Mouse (Mus musculus) E14TG2a.4 (cell line): ENCODE data around the gene Ccdc155.

Source experiments
- H3K27me3 ChIP-seq: 2 replicates; pipeline ENCODE4 v1.6.1; 2014; ENCODE audit warnings: low read length, control low read depth; ENCODE audit not compliant: insufficient read depth
- H3K36me3 ChIP-seq: 2 replicates; pipeline ENCODE4 v1.6.1; 2014; ENCODE audit warnings: low read length, control low read depth; ENCODE audit not compliant: insufficient read depth
- H3K4me1 ChIP-seq: replicated peaks from 2 replicates; pipeline ENCODE4 v1.6.1; 2014; ENCODE audit warnings: low read depth, low read length, control low read depth
- H3K4me3 ChIP-seq: replicated peaks from 2 replicates; pipeline ENCODE4 v1.5.1; 2014; ENCODE audit warnings: mild to moderate bottlenecking, low read length
- H3K9me3 ChIP-seq: 2 replicates; pipeline ENCODE4 v1.6.1; 2014; ENCODE audit warnings: low read length, control low read depth
- CTCF ChIP-seq: conservative IDR thresholded peaks from 2 replicates; pipeline ENCODE4 v1.5.1; 2014; ENCODE audit warnings: low read length
- NANOG ChIP-seq: IDR thresholded peaks from 2 replicates; pipeline ENCODE4 v1.6.1; 2014; ENCODE audit warnings: borderline replicate concordance, low read length, mixed read lengths
- POU5F1 ChIP-seq: IDR thresholded peaks from 2 replicates; pipeline ENCODE4 v1.6.1; 2014; ENCODE audit warnings: low read length, borderline replicate concordance

The Ccdc155 gene

GRCm38 (mm10) chr7:45162551-45162950, 42.1 kb downstream of the Ccdc155 start:
- Histone ChIP-seq H3K9me3 (no peaks in the 10 kb centered on the region), H3K4me3 (peak overlapping the region; percentile 62), H3K27me3 (peaks cover 44% of the 10 kb centered on the region), H3K4me1 (peaks cover 55% of the 10 kb centered on the region), H3K36me3 (peaks cover 33% of the 10 kb centered on the region)
- TF ChIP-seq CTCF (no peak), NANOG (no peak), POU5F1 (no peak)

GRCm38 (mm10) chr7:45161612-45162473, 42.8 kb downstream of the Ccdc155 start:
- peak overlapping the region; percentile 62 for H3K4me3 ChIP-seq
- H3K36me3 ChIP-seq: peaks cover 38% of the 10 kb centered on the region
- TF ChIP-seq POU5F1 (no peak), NANOG (no peak), CTCF (peak; percentile 15)
- no peaks in the 10 kb centered on the region for H3K9me3 ChIP-seq
- peaks cover 49% of the 10 kb centered on the region for H3K4me1 ChIP-seq
- H3K27me3 ChIP-seq: peaks cover 37% of the 10 kb centered on the region

- TF ChIP-seq CTCF (no peak), NANOG (no peak), POU5F1 (no peak)
- Histone ChIP-seq H3K27me3 (peaks cover 29% of the 10 kb centered on the region), H3K9me3 (no peaks in the 10 kb centered on the region), H3K4me3 (no peak overlapping the region), H3K4me1 (peaks cover 51% of the 10 kb centered on the region), H3K36me3 (peaks cover 38% of the 10 kb centered on the region)
Measured at GRCm38 (mm10) chr7:45160866-45161265, 43.8 kb downstream of the Ccdc155 start.

- Histone ChIP-seq H3K4me1 (peaks cover 51% of the 10 kb centered on the region), H3K9me3 (no peaks in the 10 kb centered on the region), H3K36me3 (peaks cover 38% of the 10 kb centered on the region), H3K4me3 (no peak overlapping the region), H3K27me3 (peaks cover 23% of the 10 kb centered on the region)
- TF ChIP-seq NANOG (no peak), CTCF (no peak), POU5F1 (no peak)
Measured at GRCm38 (mm10) chr7:45160316-45160800, 44.3 kb downstream of the Ccdc155 start.

GRCm38 (mm10) chr7:45158991-45159390, 45.7 kb downstream of the Ccdc155 start:
- no peak for TF ChIP-seq POU5F1
- TF ChIP-seq CTCF: no peak
- TF ChIP-seq NANOG: no peak
- Histone ChIP-seq H3K4me1 (peaks cover 43% of the 10 kb centered on the region), H3K4me3 (no peak overlapping the region), H3K27me3 (peaks cover 10% of the 10 kb centered on the region), H3K36me3 (peaks cover 38% of the 10 kb centered on the region), H3K9me3 (no peaks in the 10 kb centered on the region)

- Histone ChIP-seq H3K4me1 (peaks cover 39% of the 10 kb centered on the region), H3K27me3 (peaks cover 1% of the 10 kb centered on the region; the same call in 1 of the 2 replicates)
- TF ChIP-seq NANOG (no peak), CTCF (no peak), POU5F1 (no peak)
Measured at GRCm38 (mm10) chr7:45157459-45157858, 47.2 kb downstream of the Ccdc155 start.

GRCm38 (mm10) chr7:45156206-45156605, 48.5 kb downstream of the Ccdc155 start:
- Histone ChIP-seq H3K36me3 (peaks cover 48% of the 10 kb centered on the region), H3K27me3 (no peaks in the 10 kb centered on the region), H3K4me1 (peaks cover 41% of the 10 kb centered on the region), H3K4me3 (peak overlapping the region; percentile 51), H3K9me3 (no peaks in the 10 kb centered on the region)
- TF ChIP-seq NANOG (no peak), POU5F1 (no peak), CTCF (no peak)

More at GRCm38 (mm10) chr7:45157459-45157858, 47.2 kb downstream of the Ccdc155 start:
- H3K4me3 ChIP-seq: no peak overlapping the region
- no peaks in the 10 kb centered on the region for H3K9me3 ChIP-seq
- H3K36me3 ChIP-seq: peaks cover 38% of the 10 kb centered on the region

- TF ChIP-seq NANOG (no peak), CTCF (no peak), POU5F1 (no peak)
- H3K4me1 ChIP-seq: peaks cover 47% of the 10 kb centered on the region
Measured at GRCm38 (mm10) chr7:45155590-45155989, 49.1 kb downstream of the Ccdc155 start.

More at GRCm38 (mm10) chr7:45155590-45155989, 49.1 kb downstream of the Ccdc155 start:
- peaks cover 50% of the 10 kb centered on the region for H3K36me3 ChIP-seq
- H3K9me3 ChIP-seq: no peaks in the 10 kb centered on the region
- H3K4me3 ChIP-seq: peak overlapping the region; percentile 51
- H3K27me3 ChIP-seq: no peaks in the 10 kb centered on the region
